Mouse (Mus musculus) cerebellum, adult 2 months (tissue): ENCODE data around the gene Dse.

Experiments used
- CTCF ChIP-seq: fragments of 200-500 bp; IDR thresholded peaks from 2 replicates; pipeline ENCODE4 v1.5.1; 2011; ENCODE audit warnings: low read depth, mild to moderate bottlenecking, control low read depth, low read length, moderate library complexity, borderline replicate concordance; ENCODE audit not compliant: insufficient read depth
- POLR2A ChIP-seq: fragments of 200-500 bp; IDR thresholded peaks from 2 replicates; pipeline ENCODE4 v1.6.1; 2011; ENCODE audit warnings: low read length, control low read depth, borderline replicate concordance; ENCODE audit not compliant: insufficient read depth

DNA sequence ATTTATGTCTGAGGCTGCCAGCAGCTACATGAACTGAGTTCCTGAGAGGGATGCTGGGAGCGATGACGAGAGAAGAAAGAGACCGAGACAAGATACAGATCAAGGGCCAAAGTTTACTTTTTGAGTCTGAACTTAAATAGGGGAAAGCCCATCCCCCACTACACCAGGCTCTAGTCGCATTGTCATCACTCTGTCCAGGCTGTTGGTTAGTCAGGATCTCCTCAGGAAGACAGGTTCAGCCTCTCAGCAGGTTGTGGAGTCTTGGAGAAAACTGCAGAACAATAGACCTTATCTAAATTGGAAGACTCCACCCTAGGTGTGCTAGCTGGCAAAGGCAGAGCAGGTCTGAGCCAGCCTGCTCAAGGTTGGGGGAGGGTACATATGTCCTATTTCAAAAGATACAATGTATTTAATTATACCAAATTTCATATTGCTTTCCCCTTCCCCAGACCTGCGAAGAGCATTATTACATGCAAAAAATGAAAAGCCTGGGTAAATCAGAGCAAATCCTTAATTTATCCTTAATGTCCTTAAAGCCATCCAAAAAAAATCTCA, 22.7 kb upstream of the Dse start:
- TF ChIP-seq CTCF: no peak
- no peak for TF ChIP-seq POLR2A
